Mouse (Mus musculus): Measurements from ENCODE around the gene 4930595D18Rik. TPM values are rescaled to one million over a fixed set of nuclear protein-coding genes. Genes with fewer than 3 reads are reported as not detected.
A peak's percentile ranks its signal among the peaks of the same experiment; 100 is the strongest.

4930595D18Rik gene
- total RNA-seq, 2 experiments from 2014 or later, result not detected

DNA sequence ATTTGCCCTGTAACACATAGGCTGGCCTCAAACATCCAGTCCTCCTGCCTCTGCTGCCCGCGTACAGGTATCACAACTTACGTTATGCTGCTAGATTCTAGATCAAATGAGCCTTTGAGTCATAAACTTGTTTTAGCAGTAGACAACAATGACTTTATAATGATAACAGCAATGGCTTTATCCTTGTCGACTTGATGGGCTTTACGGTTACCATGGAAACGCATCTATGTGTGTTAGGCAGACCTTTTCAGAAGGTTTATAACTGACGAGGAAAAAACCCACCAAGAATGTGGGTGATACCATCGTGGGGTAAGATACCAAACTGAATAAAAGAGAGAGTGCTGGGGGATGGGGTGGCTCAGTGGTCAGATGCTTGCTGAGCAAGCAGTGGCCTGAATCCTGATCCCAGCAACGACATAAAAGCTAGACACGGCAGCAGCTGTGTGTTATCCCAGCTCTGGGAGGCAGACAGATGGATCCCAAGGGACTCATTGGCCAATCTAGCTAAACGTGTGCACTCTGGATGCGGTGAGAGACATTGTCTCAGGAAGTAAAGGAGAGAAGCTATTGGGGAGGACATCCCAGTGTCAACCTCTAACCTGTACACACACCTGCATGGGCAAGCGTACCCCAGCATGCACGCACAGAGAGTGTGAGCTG is 59.6 kb downstream of the 4930595D18Rik start:
- intact Hi-C loops (cut with DNase I), result no loop called here
- H3K4me3 ChIP-seq, result no peak overlapping the region
- H3K27ac ChIP-seq, result no peak overlapping the region
- DNase-seq (ENCODE audit: extremely low spot score in 1 of 2, low spot score in 2 of 2), result no peak
- no peak for TF ChIP-seq CTCF (IDR thresholded peaks at IDR 0.05)

- TF ChIP-seq CTCF (IDR thresholded peaks at IDR 0.05), result peak; percentile 46
- no peak overlapping the region for H3K4me3 ChIP-seq
- intact Hi-C loops (cut with DNase I), result no loop called here
- H3K27ac ChIP-seq, result no peak overlapping the region
- DNase-seq (ENCODE audit: extremely low spot score in 1 of 2, low spot score in 2 of 2), result no peak
Measured at GRCm38 (mm10) chr12:111122332-111122852, 61.9 kb downstream of the 4930595D18Rik start.

DNA sequence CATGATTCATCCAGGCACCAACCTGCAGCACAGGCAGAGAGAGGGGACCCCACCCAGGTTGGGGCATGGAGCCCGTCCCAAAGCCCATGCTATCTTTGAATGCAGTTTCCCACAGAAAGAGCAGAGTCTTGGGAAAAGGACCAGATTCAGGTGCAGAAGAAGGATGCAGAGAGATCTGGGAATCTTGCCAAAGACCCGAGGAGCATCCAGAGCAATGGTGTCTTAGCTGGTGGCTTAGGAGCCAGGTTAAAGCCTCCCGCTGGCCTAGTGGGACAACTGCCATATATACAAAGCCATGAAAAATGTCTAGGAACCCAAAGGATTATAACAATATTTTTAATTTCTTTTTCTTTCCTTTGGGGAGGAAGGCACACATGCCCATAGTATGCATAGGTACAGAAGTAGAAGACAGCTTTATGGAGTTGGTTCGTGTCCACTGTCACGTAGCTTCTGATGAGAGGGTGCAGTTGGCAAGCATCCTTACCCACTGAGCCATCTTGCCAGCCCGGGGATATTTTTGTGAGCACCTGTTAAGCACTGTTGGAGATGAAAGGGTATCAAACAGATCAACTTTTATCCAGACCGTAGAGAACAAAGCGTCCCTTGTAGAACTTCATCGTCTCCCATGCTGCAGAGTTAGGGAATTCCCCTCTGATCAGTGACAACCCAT is 63.2 kb downstream of the 4930595D18Rik start:
- Histone ChIP-seq H3K27ac (no peak overlapping the region), H3K4me3 (no peak overlapping the region)
- TF ChIP-seq CTCF (IDR thresholded peaks at IDR 0.05), result no peak
- no peak for DNase-seq (ENCODE audit: extremely low spot score in 1 of 2, low spot score in 2 of 2)
- intact Hi-C loops (cut with DNase I), result no loop called here

- Histone ChIP-seq H3K4me3 (no peak overlapping the region), H3K27ac (no peak overlapping the region)
- DNase-seq (ENCODE audit: extremely low spot score in 1 of 2, low spot score in 2 of 2), result no peak
- intact Hi-C loops (cut with DNase I), result no loop called here
- no peak for TF ChIP-seq CTCF (IDR thresholded peaks at IDR 0.05)
Measured at GRCm38 (mm10) chr12:111119506-111120085, 64.7 kb downstream of the 4930595D18Rik start.

DNA sequence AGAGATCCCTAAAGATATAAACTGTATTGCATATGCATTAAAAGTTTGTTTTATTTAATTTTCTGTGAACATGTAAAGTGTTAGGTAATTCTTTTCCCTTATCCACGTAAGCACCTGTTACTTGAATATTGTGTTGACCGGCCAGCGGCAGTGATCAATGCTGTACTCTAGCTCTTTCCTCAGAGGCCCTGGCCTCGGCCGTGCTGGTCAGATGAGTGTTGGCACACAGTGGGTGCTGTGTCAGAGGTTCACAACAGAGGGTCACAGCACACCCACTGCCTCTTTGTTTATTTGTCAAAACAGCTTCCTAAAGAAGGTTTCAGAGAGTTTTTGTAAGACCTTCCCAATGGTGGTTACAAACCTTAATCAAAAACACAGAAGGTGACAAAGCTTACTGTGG is 69.7 kb downstream of the 4930595D18Rik start:
- no peak for DNase-seq (ENCODE audit: extremely low spot score in 1 of 2, low spot score in 2 of 2)
- no peak for TF ChIP-seq CTCF (IDR thresholded peaks at IDR 0.05)
- Histone ChIP-seq H3K27ac (no peak overlapping the region), H3K4me3 (no peak overlapping the region)
- intact Hi-C loops (cut with DNase I), result no loop called here

- intact Hi-C loops (cut with DNase I), result no loop called here
- Histone ChIP-seq H3K4me3 (no peak overlapping the region), H3K27ac (no peak overlapping the region)
- no peak for TF ChIP-seq CTCF (IDR thresholded peaks at IDR 0.05)
- no peak for DNase-seq (ENCODE audit: extremely low spot score in 1 of 2, low spot score in 2 of 2)
Measured at GRCm38 (mm10) chr12:111111176-111111575, 73.1 kb downstream of the 4930595D18Rik start.

Other genes starting within 250 kb of the 4930595D18Rik start
- 10 to 100 TPM; 18.8 to 21.4 TPM for gene Ankrd9, start 205.5 kb downstream of the 4930595D18Rik start, total RNA-seq (2021)
- gene Rcor1, start 145.1 kb downstream of the 4930595D18Rik start, total RNA-seq (2021), result 10 to 100 TPM; 16.2 to 19.8 TPM
- gene Traf3, start 18.1 kb downstream of the 4930595D18Rik start, total RNA-seq (2021), result 10 to 100 TPM; 40.8 to 49.1 TPM
- gene Amn, start 86.6 kb upstream of the 4930595D18Rik start, total RNA-seq (2021), result 1 to 10 TPM; 8.0 to 10.0 TPM
- gene Cdc42bpb, start 193.2 kb upstream of the 4930595D18Rik start, total RNA-seq (2021), result 100 to 1,000 TPM; 137 to 142 TPM
- gene Lbhd2, start 222.3 kb upstream of the 4930595D18Rik start, total RNA-seq (2021), result 1 to 10 TPM; 1.3 to 2.8 TPM
- gene Exoc3l4, start 232.5 kb upstream of the 4930595D18Rik start, total RNA-seq (2021), result under 1 TPM; 0.54 to 0.96 TPM